Mouse (Mus musculus): Measurements from ENCODE around the gene Eif4ebp2.

DNA sequence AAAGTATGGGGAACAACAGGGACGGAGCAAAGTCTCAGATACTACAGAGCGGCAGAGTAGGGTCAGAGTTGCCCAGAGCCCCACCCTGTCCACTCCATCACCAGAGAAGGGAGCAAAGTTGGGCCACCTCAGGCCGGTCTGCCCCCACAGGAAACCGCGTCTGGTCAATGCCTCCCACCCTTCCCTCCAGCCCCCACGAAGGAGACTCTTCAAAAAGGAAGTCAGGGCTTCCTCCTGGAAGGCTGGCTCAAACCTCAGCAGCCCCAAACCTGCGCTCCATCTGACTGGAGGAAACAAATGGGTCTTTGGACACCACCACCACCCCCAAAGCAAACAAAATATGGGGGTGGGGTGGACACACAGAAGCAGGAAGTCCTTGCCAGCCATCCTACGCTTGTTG is 70.6 kb downstream of the Eif4ebp2 start:
- no peak for TF ChIP-seq CTCF (IDR thresholded peaks at IDR 0.05; ENCODE audit: insufficient read depth, low read depth, low read length)
- TF ChIP-seq POLR2A (IDR thresholded peaks at IDR 0.05; ENCODE audit: insufficient read depth, low read depth, low read length), result no peak
